Mouse (Mus musculus) myocyte (in vitro differentiated cells): ENCODE results near the gene Enho. TPM values are rescaled to one million over a fixed set of nuclear protein-coding genes. Genes with fewer than 3 reads are reported as not detected.

Experiments used
- H3K27me3 ChIP-seq: one replicate; pipeline ENCODE4 v1.6.1; 2011; ENCODE audit not compliant: control insufficient read depth, insufficient read depth, insufficient read length
- H3K36me3 ChIP-seq: one replicate; pipeline ENCODE4 v1.6.1; 2011; ENCODE audit not compliant: control insufficient read depth, insufficient read depth
- H3K4me2 ChIP-seq: one replicate; pipeline ENCODE4 v1.6.1; 2011; ENCODE audit warnings: low read depth, control low read depth
- H3K4me3 ChIP-seq: one replicate; pipeline ENCODE4 v1.5.1; 2011; ENCODE audit warnings: mild to moderate bottlenecking, control low read depth, moderate library complexity
- H3K79me2 ChIP-seq: one replicate; pipeline ENCODE4 v1.6.1; 2011; ENCODE audit not compliant: control insufficient read depth, insufficient read depth
- H3ac ChIP-seq: one replicate; pipeline ENCODE4 v1.6.1; 2011; ENCODE audit not compliant: control insufficient read depth, insufficient read length
- CEBPB ChIP-seq: IDR thresholded peaks from 2 replicates; pipeline ENCODE4 v1.6.1; 2011; ENCODE audit warnings: mild to moderate bottlenecking, moderate library complexity; ENCODE audit not compliant: poor library complexity, insufficient read depth, severe bottlenecking
- E2F4 ChIP-seq: IDR thresholded peaks from one replicate; pipeline ENCODE4 v1.6.1; 2011; ENCODE audit warnings: mild to moderate bottlenecking, control low read depth, moderate library complexity; ENCODE audit not compliant: insufficient read depth
- MAX ChIP-seq: IDR thresholded peaks from one replicate; pipeline ENCODE4 v1.6.1; 2011; ENCODE audit warnings: low read depth, mild to moderate bottlenecking, control low read depth
- MYOD1 ChIP-seq, 3 experiments: IDR thresholded peaks; one replicate each; pipeline ENCODE4 v1.6.1; 2011; ENCODE audit warnings: control low read depth in 2 of 3, low read depth in 2 of 3, mild to moderate bottlenecking in 2 of 3, moderate library complexity in 1 of 3; ENCODE audit not compliant: insufficient read length in 2 of 3, control insufficient read depth in 1 of 3
- MYOG ChIP-seq, 3 experiments: IDR thresholded peaks; one replicate each; pipeline ENCODE4 v1.6.1; 2011; ENCODE audit warnings: control low read depth in 2 of 3, low read depth in 2 of 3, mild to moderate bottlenecking in 2 of 3; ENCODE audit not compliant: insufficient read length in 2 of 3, control insufficient read depth in 1 of 3, insufficient read depth in 1 of 3
- POLR2A ChIP-seq: IDR thresholded peaks from one replicate; pipeline ENCODE4 v1.6.1; 2011; ENCODE audit warnings: low read depth, mild to moderate bottlenecking, control low read depth, moderate library complexity; ENCODE audit not compliant: insufficient read length
- POLR2AphosphoS2 ChIP-seq: IDR thresholded peaks from one replicate; pipeline ENCODE4 v1.6.1; 2011; ENCODE audit warnings: low read depth, control low read depth; ENCODE audit not compliant: insufficient read length
- REST ChIP-seq: IDR thresholded peaks from one replicate; pipeline ENCODE4 v1.6.1; 2011; ENCODE audit warnings: mild to moderate bottlenecking, control low read depth, moderate library complexity; ENCODE audit not compliant: insufficient read depth, insufficient read length
- SRF ChIP-seq: IDR thresholded peaks from one replicate; pipeline ENCODE4 v1.6.1; 2011; ENCODE audit warnings: low read depth; ENCODE audit not compliant: control insufficient read depth, insufficient read length
- TCF12 ChIP-seq: IDR thresholded peaks from one replicate; pipeline ENCODE4 v1.6.1; 2011; ENCODE audit warnings: mild to moderate bottlenecking, control low read depth; ENCODE audit not compliant: poor library complexity, insufficient read depth, severe bottlenecking
- TCF3 ChIP-seq: IDR thresholded peaks from one replicate; pipeline ENCODE4 v1.6.1; 2011; ENCODE audit warnings: low read depth, control low read depth; ENCODE audit not compliant: insufficient read length
- USF1 ChIP-seq: IDR thresholded peaks from one replicate; pipeline ENCODE4 v1.6.1; 2011; ENCODE audit warnings: low read depth, mild to moderate bottlenecking, control low read depth, moderate library complexity
- polyA plus RNA-seq: library from polyadenylated mRNA; unstranded; fragments of >200 nt; fragmentation: generic; extraction: Trizol; gene quantifications from one replicate; pipeline ENCODE4 v1.2.1, GENCODE M21; 2012; ENCODE audit warnings: missing spikeins

Gene Enho
- polyA plus RNA-seq, 1 experiment, result 8.2 TPM

DNA sequence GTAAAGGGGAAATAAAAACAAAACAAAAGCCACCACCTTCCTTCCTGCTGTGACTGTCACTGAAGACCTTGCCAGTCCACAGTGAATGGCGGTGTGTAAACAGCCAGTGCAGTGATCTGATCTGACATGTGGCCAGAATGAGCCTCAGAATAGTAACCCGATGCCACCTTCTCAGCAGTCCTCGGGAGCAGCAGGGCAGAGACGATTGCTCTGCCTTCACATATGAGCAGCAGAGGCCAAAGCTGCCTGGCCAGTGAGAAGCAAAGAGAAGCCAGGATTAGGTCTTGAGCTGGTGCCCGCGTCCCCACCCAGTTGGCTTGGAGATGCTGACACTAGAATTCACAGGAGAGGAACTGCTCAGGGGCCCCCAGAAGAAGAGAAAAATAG is 29.5 kb downstream of the Enho start:
- no peak overlapping the region for H3ac ChIP-seq

DNA sequence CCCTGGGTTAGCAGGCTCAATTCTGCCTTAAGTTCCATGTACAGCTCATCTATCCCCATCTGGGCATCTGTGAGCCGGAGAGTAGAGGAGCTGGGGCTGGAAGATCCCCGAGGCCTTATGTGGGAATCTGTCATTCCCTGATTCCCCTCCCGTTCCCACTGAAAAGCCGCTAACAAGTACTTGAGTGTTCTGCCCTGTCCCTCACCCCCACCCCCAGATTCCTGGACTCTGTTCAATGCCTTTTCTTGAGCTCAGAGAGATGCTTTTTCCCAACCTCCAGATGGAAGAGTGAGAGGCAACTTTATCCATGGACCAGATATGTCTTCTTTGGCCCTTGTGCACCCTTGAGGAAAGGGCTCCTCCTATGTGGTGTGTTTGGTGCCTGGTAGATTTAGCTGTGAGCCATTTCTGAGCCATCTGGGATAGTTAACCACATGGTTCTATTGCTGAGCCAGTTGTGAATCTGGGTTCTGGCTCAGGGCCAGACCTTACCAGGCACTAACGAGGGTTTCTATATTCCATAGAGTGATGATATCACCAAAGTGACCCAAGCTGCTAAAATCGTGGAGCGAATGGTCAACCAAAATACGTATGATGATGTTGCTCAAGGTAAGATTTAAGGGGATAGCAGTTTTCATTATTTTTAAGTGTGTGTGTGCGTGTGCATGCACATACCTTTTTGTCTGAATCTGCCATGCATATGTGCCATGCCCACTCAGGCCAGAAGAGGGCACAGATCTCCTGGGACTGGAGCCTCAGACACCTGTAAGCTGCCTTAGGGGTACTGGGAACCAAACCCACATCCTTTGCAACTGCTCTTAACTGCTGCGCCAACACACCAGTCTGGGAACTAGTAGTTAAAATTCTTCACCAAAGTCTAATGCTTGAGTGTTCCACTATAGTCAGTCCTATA is 30.2 kb downstream of the Enho start:
- no peaks in the 10 kb centered on the region for H3K36me3 ChIP-seq
- H3K4me3 ChIP-seq, result no peak overlapping the region
- H3K27me3 ChIP-seq, result no peaks in the 10 kb centered on the region
- H3ac ChIP-seq, result no peak overlapping the region
- no peak for TF ChIP-seq SRF
- no peak for TF ChIP-seq CEBPB
- no peak for TF ChIP-seq TCF3
- no peak for TF ChIP-seq POLR2A
- TF ChIP-seq USF1, result no peak
- no peak for TF ChIP-seq MYOG (IDR thresholded peaks at IDR 0.05; ENCODE audit: control insufficient read depth in 1 of 3, insufficient read depth in 1 of 3, insufficient read length in 2 of 3, low read depth in 2 of 3)
- TF ChIP-seq E2F4, result no peak
- no peaks in the 10 kb centered on the region for H3K79me2 ChIP-seq
- no peak overlapping the region for H3K4me2 ChIP-seq

More for the DNA sequence above, 29.5 kb downstream of the Enho start:
- Histone ChIP-seq H3K4me2 (no peak overlapping the region), H3K27me3 (no peaks in the 10 kb centered on the region), H3K79me2 (no peaks in the 10 kb centered on the region), H3K4me3 (no peak overlapping the region), H3K36me3 (no peaks in the 10 kb centered on the region)
- no peak for TF ChIP-seq TCF3
- TF ChIP-seq REST, result no peak
- TF ChIP-seq USF1, result no peak
- TF ChIP-seq MYOG (IDR thresholded peaks at IDR 0.05; ENCODE audit: control insufficient read depth in 1 of 3, insufficient read depth in 1 of 3, insufficient read length in 2 of 3, low read depth in 2 of 3), result no peak
- no peak for TF ChIP-seq SRF
- no peak for TF ChIP-seq MAX

DNA sequence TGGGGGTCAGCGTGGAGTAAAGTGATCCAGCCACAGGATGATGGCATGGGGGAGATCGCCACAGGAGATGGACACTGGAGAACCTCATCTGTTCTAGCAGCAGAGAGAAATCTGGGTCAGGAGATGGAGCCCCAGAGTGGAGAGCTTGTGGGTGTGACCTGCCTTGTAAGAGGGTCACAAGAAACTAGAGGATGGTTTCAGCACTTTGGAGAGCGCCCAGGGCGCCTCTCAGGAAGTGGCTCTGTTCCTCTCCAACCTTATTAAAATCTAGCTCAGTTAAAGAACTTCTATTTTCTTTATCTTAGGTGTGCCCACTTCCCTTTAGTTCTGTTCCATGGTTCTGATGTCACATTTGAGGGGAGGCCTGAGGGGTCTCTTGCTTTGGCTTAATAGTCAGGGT is 33.3 kb downstream of the Enho start:
- no peaks in the 10 kb centered on the region for H3K79me2 ChIP-seq
- H3K4me3 ChIP-seq, result no peak overlapping the region
- peak; percentile 50 for TF ChIP-seq REST
- no peak for TF ChIP-seq USF1
- no peak overlapping the region for H3K4me2 ChIP-seq
- H3ac ChIP-seq, result no peak overlapping the region
- peaks cover 23% of the 10 kb centered on the region for H3K27me3 ChIP-seq
- no peaks in the 10 kb centered on the region for H3K36me3 ChIP-seq

DNA sequence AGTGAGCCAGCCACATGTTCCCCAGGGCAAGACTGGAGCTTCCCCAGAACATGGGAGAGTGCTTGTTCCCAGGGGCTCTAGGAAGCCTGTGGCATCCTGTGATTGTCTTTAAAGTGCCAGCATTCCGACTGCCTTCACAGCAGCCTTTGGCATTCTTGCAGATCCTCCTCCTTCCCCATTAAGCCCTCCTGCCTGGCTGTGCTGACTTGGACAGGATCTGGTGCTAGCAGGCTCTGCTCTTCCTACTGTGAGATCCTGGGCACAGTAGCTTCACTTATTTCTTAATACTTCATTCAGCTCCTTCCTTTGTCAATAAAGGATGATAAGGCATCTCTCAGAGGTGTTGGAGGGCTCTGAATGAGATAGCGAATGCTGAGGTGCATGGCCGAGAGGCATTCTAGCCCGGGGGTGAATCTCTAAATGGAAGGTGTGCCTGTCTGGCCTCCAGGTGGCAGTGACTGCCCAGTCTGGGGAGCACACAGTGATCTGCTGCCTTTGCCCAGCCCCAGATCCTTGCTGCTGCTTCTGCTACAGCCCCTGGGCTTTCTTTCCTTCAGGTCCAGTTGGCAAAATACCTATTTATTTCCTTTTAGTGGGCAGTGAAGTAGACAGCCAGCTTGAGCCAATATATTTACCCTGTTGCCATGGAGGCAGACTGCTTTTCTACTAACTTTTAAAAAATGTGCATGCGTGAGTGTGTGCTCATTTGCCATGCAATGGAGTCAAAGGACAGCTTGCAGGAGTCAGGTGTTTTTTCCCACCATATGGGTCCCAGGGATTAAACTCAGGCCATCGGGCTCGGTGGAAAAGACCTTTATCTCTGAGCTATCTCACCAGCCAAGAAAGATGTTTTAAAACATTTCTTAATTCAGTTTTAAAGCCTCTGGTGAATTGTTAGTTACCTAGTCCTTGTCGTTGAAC is 35.4 kb downstream of the Enho start:
- Histone ChIP-seq H3K79me2 (no peaks in the 10 kb centered on the region), H3K4me3 (no peak overlapping the region), H3K4me2 (no peak overlapping the region), H3ac (no peak overlapping the region), H3K27me3 (peaks cover 27% of the 10 kb centered on the region), H3K36me3 (no peaks in the 10 kb centered on the region)
- no peak for TF ChIP-seq POLR2A

DNA sequence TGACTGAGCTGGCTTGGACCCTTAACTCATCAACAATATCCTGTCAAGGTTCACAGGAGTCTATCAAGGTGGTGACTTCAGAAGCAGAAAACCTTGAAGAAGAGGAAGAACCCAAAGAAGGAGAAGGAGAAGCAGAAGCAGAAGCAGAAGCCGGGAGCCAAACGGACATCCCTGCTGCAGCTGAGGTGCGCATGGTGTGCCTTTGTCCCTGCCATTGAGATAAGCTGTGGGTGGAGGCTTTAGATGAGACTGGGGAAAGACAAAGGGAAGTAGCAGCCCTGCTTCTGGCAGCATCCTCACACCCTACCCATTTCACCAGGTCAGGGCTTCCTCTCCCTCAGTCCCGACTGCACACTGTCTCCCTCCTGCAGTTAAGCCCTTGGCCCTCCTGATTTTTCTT is 37.3 kb downstream of the Enho start:
- H3K79me2 ChIP-seq, result no peaks in the 10 kb centered on the region
- TF ChIP-seq SRF (no peak), MYOD1 (IDR thresholded peaks at IDR 0.05; ENCODE audit: control insufficient read depth in 1 of 3, insufficient read length in 2 of 3, low read depth in 2 of 3) (no peak), CEBPB (no peak), POLR2AphosphoS2 (no peak), MAX (no peak), MYOG (IDR thresholded peaks at IDR 0.05; ENCODE audit: control insufficient read depth in 1 of 3, insufficient read depth in 1 of 3, insufficient read length in 2 of 3, low read depth in 2 of 3) (no peak), POLR2A (no peak), E2F4 (no peak), REST (no peak), TCF12 (no peak), TCF3 (no peak), USF1 (no peak)
- H3K36me3 ChIP-seq, result no peaks in the 10 kb centered on the region
- no peak overlapping the region for H3ac ChIP-seq
- H3K4me3 ChIP-seq, result no peak overlapping the region
- no peak overlapping the region for H3K4me2 ChIP-seq
- peaks cover 37% of the 10 kb centered on the region for H3K27me3 ChIP-seq

Other genes with a start within 250 kb of the Enho start
- gene Kif24, start 175.4 kb downstream of the Enho start, polyA plus RNA-seq, result 7.2 TPM
- 36.9 TPM for gene Nudt2, start 175.2 kb downstream of the Enho start, polyA plus RNA-seq
- 33.9 TPM for gene AI464131, start 137.2 kb downstream of the Enho start, polyA plus RNA-seq
- 0.06 TPM for gene 1110017D15Rik, start 123.0 kb downstream of the Enho start, polyA plus RNA-seq
- gene Fam219a, start 70.8 kb downstream of the Enho start, polyA plus RNA-seq, result 2.7 TPM
- 0.08 TPM for gene Dnaic1, start 70.5 kb downstream of the Enho start, polyA plus RNA-seq
- 0.06 TPM for gene Cntfr, start 56.8 kb upstream of the Enho start, polyA plus RNA-seq
- gene Il11ra1, start 59.7 kb upstream of the Enho start, polyA plus RNA-seq, result 3.3 TPM
- 43.8 TPM for gene Rpp25l, start 73.2 kb upstream of the Enho start, polyA plus RNA-seq
- gene Dctn3, start 82.8 kb upstream of the Enho start, polyA plus RNA-seq, result 155 TPM
- not detected for gene Arid3c, start 90.8 kb upstream of the Enho start, polyA plus RNA-seq
- gene Galt, start 114.9 kb upstream of the Enho start, polyA plus RNA-seq, result 2.1 TPM
- gene Sigmar1, start 115.8 kb upstream of the Enho start, polyA plus RNA-seq, result 98.6 TPM
- gene Ccl27a, start 133.9 kb upstream of the Enho start, polyA plus RNA-seq, result not detected